Mouse (Mus musculus) kidney, embryonic 14.5 days (tissue): Measurements from ENCODE around the gene Fam166a. TPM values are rescaled to one million over a fixed set of nuclear protein-coding genes. Genes with fewer than 3 reads are reported as not detected.

Experiments
- ATAC-seq: fragments of 200-750 bp; cut with Nextera tagmentation; 2 replicates; pipeline ENCODE4 v1.8.0; 2017; ENCODE audit warnings: moderate number of reproducible peaks, mild to moderate bottlenecking, moderate TSS enrichment, moderate library complexity; ENCODE audit not compliant: low FRiP score, low TSS enrichment
- H3K27ac ChIP-seq: fragments of 300-500 bp; sonication (generic); 2 replicates; pipeline ENCODE4 v1.5.1; 2014; ENCODE audit warnings: low read depth, mild to moderate bottlenecking, low read length, moderate library complexity, mixed read lengths
- H3K27me3 ChIP-seq: fragments of 300-500 bp; sonication (generic); 2 replicates; pipeline ENCODE4 v1.6.1; 2014; ENCODE audit warnings: mild to moderate bottlenecking, low read length; ENCODE audit not compliant: control insufficient read depth, insufficient read depth
- H3K36me3 ChIP-seq: fragments of 300-500 bp; sonication (generic); 2 replicates; pipeline ENCODE4 v1.6.1; 2014; ENCODE audit warnings: low read length, mixed read lengths; ENCODE audit not compliant: control insufficient read depth, insufficient read depth
- H3K4me1 ChIP-seq: fragments of 300-500 bp; sonication (generic); 2 replicates; pipeline ENCODE4 v1.6.1; 2014; ENCODE audit warnings: low read length, mixed read lengths; ENCODE audit not compliant: control insufficient read depth, insufficient read depth
- H3K4me2 ChIP-seq: fragments of 300-500 bp; sonication (generic); replicated peaks from 2 replicates; pipeline ENCODE4 v1.6.1; 2014; ENCODE audit warnings: low read depth, mild to moderate bottlenecking, low read length
- H3K4me3 ChIP-seq: fragments of 300-500 bp; sonication (generic); 2 replicates; pipeline ENCODE4 v1.5.1; 2014; ENCODE audit warnings: mild to moderate bottlenecking, low read length
- H3K9ac ChIP-seq: fragments of 300-500 bp; sonication (generic); 2 replicates; pipeline ENCODE4 v1.6.1; 2014; ENCODE audit warnings: low read depth, mild to moderate bottlenecking, low read length, moderate library complexity
- H3K9me3 ChIP-seq: fragments of 300-500 bp; sonication (generic); 2 replicates; pipeline ENCODE4 v1.6.1; 2016; ENCODE audit warnings: low read length; ENCODE audit not compliant: control insufficient read depth
- WGBS: fragments of 180-500 bp; shearing (Covaris S2); extraction: QIAGEN DNeasy Blood & Tissue Kit; methylation state at CpG from one replicate; pipeline ENCODE4 v1.1.7; 2014; 5-methylcytosine and 5-hydroxymethylcytosine counted together
- polyA plus RNA-seq: library from polyadenylated mRNA; unstranded; fragments of >200 nt; fragmentation: Nextera tagmentation; extraction: Ambion mirVana; gene quantifications from 2 replicates; pipeline ENCODE4 v1.2.1, GENCODE M21; 2014

Fam166a gene
- 0.55 TPM in 1 of 2 replicates, not detected in the other for polyA plus RNA-seq

GRCm38 (mm10) chr2:25218445-25218844, at the start of gene Fam166a:
TSS of gene Fam166a (plus strand) at chr2:25218745.
- Histone ChIP-seq H3K27me3 (no peaks in the 10 kb centered on the region), H3K36me3 (peaks cover 11% of the 10 kb centered on the region; the same call in 1 of the 2 replicates), H3K4me2 (no peak within 1 kb of the TSS), H3K9ac (no peak within 1 kb of the TSS), H3K4me1 (peaks cover 3% of the 10 kb centered on the region), H3K27ac (no peak within 1 kb of the TSS), H3K4me3 (no peak within 1 kb of the TSS), H3K9me3 (no peaks in the 10 kb centered on the region)
- ATAC-seq = no peak

- H3K4me3 ChIP-seq = no peak overlapping the region
- H3K36me3 ChIP-seq = no peaks in the 10 kb centered on the region
- peaks cover 28% of the 10 kb centered on the region for H3K4me1 ChIP-seq
- no peak overlapping the region for H3K4me2 ChIP-seq
- H3K9ac ChIP-seq = no peak overlapping the region
- WGBS = 12% methylated on average over 5 of the region's 5 CpGs
- no peaks in the 10 kb centered on the region for H3K9me3 ChIP-seq
- ATAC-seq = no peak
- H3K27ac ChIP-seq = 0 out of 2 replicates have a peak overlapping the region, but pooled peaks have one; percentile 30
- H3K27me3 ChIP-seq = no peaks in the 10 kb centered on the region
Observed at GRCm38 (mm10) chr2:25169778-25170177, 48.8 kb upstream of the Fam166a start.

GRCm38 (mm10) chr2:25170326-25171100, 48.0 kb upstream of the Fam166a start:
- H3K27me3 ChIP-seq = no peaks in the 10 kb centered on the region
- H3K9me3 ChIP-seq = no peaks in the 10 kb centered on the region
- peaks cover 28% of the 10 kb centered on the region for H3K4me1 ChIP-seq
- H3K27ac ChIP-seq = no peak overlapping the region
- H3K9ac ChIP-seq = no peak overlapping the region
- ATAC-seq = no peak
- 42% methylated on average over 10 of the region's 10 CpGs for WGBS
- no peak overlapping the region for H3K4me2 ChIP-seq
- no peak overlapping the region for H3K4me3 ChIP-seq
- H3K36me3 ChIP-seq = no peaks in the 10 kb centered on the region

GRCm38 (mm10) chr2:25171101-25171768, 47.3 kb upstream of the Fam166a start:
- H3K36me3 ChIP-seq = no peaks in the 10 kb centered on the region
- H3K27me3 ChIP-seq = no peaks in the 10 kb centered on the region
- WGBS = 78% methylated on average over 6 of the region's 6 CpGs
- H3K4me1 ChIP-seq = peaks cover 35% of the 10 kb centered on the region
- H3K4me2 ChIP-seq = no peak overlapping the region
- no peak for ATAC-seq
- H3K27ac ChIP-seq = no peak overlapping the region
- no peak overlapping the region for H3K9ac ChIP-seq
- no peaks in the 10 kb centered on the region for H3K9me3 ChIP-seq
- no peak overlapping the region for H3K4me3 ChIP-seq

- no peaks in the 10 kb centered on the region for H3K36me3 ChIP-seq
- 71% methylated on average over 1 of the region's 1 CpGs for WGBS
- no peak overlapping the region for H3K4me2 ChIP-seq
- H3K9ac ChIP-seq = no peak overlapping the region
- H3K4me3 ChIP-seq = no peak overlapping the region
- H3K27ac ChIP-seq = no peak overlapping the region
- H3K4me1 ChIP-seq = peaks cover 41% of the 10 kb centered on the region
- H3K27me3 ChIP-seq = no peaks in the 10 kb centered on the region
- H3K9me3 ChIP-seq = no peaks in the 10 kb centered on the region
- no peak for ATAC-seq
Observed at GRCm38 (mm10) chr2:25171769-25172153, 46.8 kb upstream of the Fam166a start.

- Histone ChIP-seq H3K4me1 (peaks cover 49% of the 10 kb centered on the region), H3K36me3 (no peaks in the 10 kb centered on the region), H3K4me2 (no peak overlapping the region), H3K9ac (no peak overlapping the region), H3K27me3 (no peaks in the 10 kb centered on the region), H3K9me3 (no peaks in the 10 kb centered on the region), H3K27ac (no peak overlapping the region), H3K4me3 (no peak overlapping the region)
- 40% methylated on average over 8 of the region's 8 CpGs for WGBS
- ATAC-seq = no peak
Observed at GRCm38 (mm10) chr2:25172629-25173028, 45.9 kb upstream of the Fam166a start.

GRCm38 (mm10) chr2:25173821-25174220, 44.7 kb upstream of the Fam166a start:
- no peak for ATAC-seq
- Histone ChIP-seq H3K27ac (no peak overlapping the region), H3K4me3 (no peak overlapping the region), H3K9ac (no peak overlapping the region), H3K4me2 (no peak overlapping the region), H3K9me3 (no peaks in the 10 kb centered on the region), H3K36me3 (no peaks in the 10 kb centered on the region), H3K27me3 (peaks cover 8% of the 10 kb centered on the region; the same call in 1 of the 2 replicates), H3K4me1 (peaks cover 50% of the 10 kb centered on the region)
- 92% methylated on average over 4 of the region's 4 CpGs for WGBS

- H3K27me3 ChIP-seq = peaks cover 9% of the 10 kb centered on the region; the same call in 1 of the 2 replicates
Observed at GRCm38 (mm10) chr2:25174866-25175689, 43.5 kb upstream of the Fam166a start.

More at GRCm38 (mm10) chr2:25174866-25175689, 43.5 kb upstream of the Fam166a start:
- H3K4me3 ChIP-seq = no peak overlapping the region
- H3K9me3 ChIP-seq = no peaks in the 10 kb centered on the region
- no peak overlapping the region; the same call in 1 of the 2 replicates for H3K4me2 ChIP-seq
- no peak for ATAC-seq
- WGBS = 52% methylated on average over 7 of the region's 7 CpGs
- H3K36me3 ChIP-seq = no peaks in the 10 kb centered on the region
- peaks cover 40% of the 10 kb centered on the region for H3K4me1 ChIP-seq
- peak overlapping the region; percentile 32; the same call in 1 of the 2 replicates for H3K27ac ChIP-seq
- no peak overlapping the region for H3K9ac ChIP-seq
